Mouse (Mus musculus): ENCODE measurements around the gene Hoxa13. TPM values are rescaled to one million over a fixed set of nuclear protein-coding genes. Genes with fewer than 3 reads are reported as not detected.

Hoxa13 gene
- total RNA-seq, 1 experiment from 2014 or later, result not detected

DNA sequence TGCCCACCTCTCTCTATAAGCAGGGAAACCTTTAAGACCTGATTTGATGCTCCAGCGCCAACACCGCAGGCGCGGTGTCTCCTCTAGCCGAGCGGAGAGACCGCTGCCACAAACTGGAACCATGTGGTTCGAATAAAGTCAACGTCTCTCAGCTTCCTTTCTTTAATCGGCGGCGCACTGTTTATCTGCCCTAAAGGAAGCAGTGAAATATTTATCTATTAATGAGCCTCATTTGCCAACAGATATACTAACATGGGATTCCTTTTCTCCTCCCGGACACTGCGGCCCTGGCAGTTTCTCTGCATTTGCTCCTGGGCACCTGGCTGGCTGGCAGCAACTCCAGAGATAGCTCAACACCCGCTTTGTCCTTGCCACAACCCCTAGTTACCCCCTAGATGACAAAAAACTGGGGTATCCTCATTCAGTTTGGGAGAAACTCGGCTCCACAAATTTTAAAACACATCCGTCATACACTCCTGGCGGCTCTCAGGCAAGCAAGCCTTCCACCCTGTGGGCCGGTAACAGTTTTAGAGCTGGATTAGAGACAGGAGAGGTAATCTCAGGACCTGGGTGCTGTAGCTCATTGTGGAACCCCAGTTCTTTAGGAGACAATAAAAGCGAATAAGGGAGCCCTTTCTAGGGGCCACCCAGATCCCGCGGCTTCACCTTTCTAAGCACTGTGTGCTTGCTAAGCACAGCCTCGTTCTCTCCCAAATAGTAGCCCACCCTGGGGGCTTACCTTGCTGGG lies 42.6 kb downstream of the Hoxa13 start:
- no peak for ATAC-seq (ENCODE audit: extremely low read depth, insufficient number of reproducible peaks, low FRiP score, poor library complexity, severe bottlenecking)

DNA sequence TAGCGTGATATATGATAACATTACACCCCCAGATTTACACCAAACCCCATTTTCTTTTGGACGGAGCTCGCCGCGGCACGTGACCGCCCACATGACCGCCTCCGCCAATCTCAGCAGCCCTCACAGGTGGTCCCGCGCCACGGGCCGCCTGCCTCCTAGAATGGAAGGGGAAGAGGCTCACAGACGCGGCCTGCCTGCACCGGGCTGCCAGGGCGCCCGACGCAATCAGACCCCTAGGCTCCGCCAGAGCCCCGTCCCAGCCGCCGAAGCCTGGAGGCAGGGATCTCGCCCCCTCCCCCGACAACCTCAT lies 43.3 kb downstream of the Hoxa13 start:
- no peak for ATAC-seq (ENCODE audit: extremely low read depth, insufficient number of reproducible peaks, low FRiP score, poor library complexity, severe bottlenecking)

GRCm38 (mm10) chr6:52216691-52217458 lies 43.8 kb downstream of the Hoxa13 start:
- no peak for ATAC-seq (ENCODE audit: extremely low read depth, insufficient number of reproducible peaks, low FRiP score, poor library complexity, severe bottlenecking)

DNA sequence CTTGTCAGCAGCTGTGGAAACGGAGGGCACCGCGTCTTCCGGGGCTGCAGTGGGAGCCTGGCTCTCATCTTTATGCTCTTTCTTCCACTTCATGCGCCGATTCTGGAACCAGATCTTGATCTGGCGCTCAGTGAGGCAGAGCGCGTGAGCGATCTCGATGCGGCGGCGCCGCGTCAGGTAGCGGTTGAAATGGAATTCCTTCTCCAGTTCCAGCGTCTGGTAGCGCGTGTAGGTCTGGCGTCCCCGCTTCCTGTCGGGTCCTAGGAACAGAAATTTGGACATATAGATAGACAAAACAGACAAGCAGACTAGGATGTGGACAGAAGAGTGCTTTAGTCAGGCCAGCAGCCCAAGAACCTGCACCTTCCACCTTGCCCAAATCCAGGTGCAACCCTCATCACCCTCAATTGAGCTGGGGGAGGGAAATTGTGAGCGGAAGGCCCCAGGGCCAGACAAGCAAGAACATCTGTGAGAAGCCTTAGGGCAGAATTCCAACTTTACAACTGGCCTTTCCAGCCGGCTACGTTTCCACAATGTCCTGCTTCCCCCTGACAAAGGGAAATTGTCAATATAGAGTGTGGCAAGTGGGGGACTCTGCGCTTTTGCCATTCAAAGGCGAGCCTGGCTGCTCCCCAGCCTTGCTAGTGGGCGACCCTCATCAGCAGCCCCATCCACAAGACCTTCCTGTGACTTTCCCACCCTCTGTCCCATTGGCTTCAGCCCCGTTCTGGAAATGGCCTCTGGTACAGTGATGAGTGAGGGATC lies 44.7 kb downstream of the Hoxa13 start:
- ATAC-seq (ENCODE audit: extremely low read depth, insufficient number of reproducible peaks, low FRiP score, poor library complexity, severe bottlenecking), result no peak

DNA sequence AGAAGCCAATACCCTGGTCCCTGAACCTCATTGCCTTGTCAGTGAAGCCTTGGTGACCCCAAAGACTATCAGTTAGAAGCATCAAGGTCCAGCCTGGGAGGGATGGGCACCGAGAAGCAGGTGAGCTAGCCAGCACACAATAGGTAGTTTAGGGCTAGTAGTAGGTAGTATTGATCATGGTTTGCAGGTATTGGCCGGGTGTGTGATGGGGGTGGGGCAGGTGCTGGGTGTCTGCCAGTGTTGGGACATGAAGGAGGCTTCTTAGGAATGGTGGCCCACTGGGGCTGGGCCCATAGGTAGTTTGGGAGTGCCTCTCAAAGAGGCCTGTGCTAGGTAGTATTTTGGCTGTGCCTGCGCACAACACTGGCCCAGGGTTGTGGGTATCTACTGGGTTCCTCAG lies 45.6 kb downstream of the Hoxa13 start:
- ATAC-seq (ENCODE audit: extremely low read depth, insufficient number of reproducible peaks, low FRiP score, poor library complexity, severe bottlenecking), result no peak

DNA sequence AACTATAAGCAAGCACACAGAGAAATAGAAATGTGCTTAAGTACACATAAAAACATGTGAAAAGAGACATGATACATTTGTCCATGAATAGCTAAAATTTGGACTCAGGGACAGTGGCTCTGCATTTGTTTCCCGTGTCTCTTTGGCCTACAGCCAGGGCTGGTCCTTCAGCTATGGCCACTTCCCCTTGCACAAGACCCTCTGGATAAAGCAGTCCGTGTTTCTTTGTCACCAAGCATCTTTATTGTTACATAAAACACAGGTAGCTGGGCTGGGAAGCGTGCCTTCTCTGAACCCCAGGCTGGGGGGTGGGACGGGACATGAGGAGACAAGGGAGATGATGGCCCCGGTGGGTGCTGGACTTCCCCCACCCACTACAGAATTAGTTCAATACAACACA lies 46.4 kb downstream of the Hoxa13 start:
- no peak for ATAC-seq (ENCODE audit: extremely low read depth, insufficient number of reproducible peaks, low FRiP score, poor library complexity, severe bottlenecking)

- no peak for ATAC-seq (ENCODE audit: extremely low read depth, insufficient number of reproducible peaks, low FRiP score, poor library complexity, severe bottlenecking)
These were observed 47.3 kb downstream of the Hoxa13 start, which contains the start of the genes Hoxa3 and Gm28308 for GRCm38 (mm10) chr6:52213119-52213986. Hoxa3 (minus strand) TSS chr6:52213336. Gm28308 (minus strand) TSS chr6:52213339.

DNA sequence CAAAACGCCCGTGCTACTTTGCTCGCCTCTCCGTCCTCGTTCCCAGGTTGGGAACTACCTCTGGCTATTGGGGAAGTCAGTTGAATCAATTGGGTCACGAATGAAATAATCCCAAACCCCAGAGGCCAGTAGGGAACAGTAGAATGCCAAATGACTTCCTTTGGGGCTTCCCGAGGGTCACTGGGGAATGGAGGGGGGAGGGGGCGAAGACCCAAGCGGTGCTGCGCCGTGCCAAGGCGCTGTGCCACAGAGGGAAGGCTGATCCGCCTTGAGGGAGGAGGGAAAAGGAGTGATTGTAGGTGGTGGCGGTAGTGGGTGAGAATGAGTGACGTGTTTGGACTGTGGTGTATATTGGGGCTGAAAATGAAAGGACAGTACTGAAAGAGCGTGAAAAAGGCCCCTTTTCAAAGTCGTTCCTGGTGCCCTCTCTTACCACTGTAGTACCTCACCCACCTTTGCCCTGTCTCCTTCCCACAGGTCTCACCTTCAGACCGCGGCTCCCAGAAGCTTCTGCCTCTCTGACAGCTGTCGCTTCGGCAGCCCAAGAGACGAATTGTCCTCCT lies 48.0 kb downstream of the Hoxa13 start:
- ATAC-seq (ENCODE audit: extremely low read depth, insufficient number of reproducible peaks, low FRiP score, poor library complexity, severe bottlenecking), result no peak

DNA sequence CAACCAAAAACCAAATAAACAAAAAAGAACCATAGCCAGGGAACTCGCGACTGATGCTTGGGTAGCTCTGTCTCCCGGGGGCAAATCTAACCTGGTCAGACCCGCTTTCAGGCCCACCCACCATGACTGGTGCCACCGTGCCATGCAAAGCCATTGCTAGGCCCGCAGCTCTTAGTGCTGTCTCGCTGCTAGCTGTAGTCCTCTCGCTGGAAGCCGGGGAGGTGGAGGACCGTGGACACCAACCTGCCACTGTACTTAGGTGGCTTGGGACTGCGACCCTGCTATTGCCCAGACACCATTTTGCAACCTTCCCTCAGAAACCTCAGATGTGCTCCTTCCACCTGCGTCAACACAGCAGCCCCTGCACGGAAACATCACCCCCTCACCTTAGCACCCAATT lies 48.7 kb downstream of the Hoxa13 start:
- ATAC-seq (ENCODE audit: extremely low read depth, insufficient number of reproducible peaks, low FRiP score, poor library complexity, severe bottlenecking), result no peak

GRCm38 (mm10) chr6:52211170-52211935 lies 49.3 kb downstream of the Hoxa13 start:
- peak; percentile 59 for ATAC-seq (ENCODE audit: extremely low read depth, insufficient number of reproducible peaks, low FRiP score, poor library complexity, severe bottlenecking)

- no peak for ATAC-seq (ENCODE audit: extremely low read depth, insufficient number of reproducible peaks, low FRiP score, poor library complexity, severe bottlenecking)
These were observed 51.0 kb downstream of the Hoxa13 start for GRCm38 (mm10) chr6:52209685-52210046.

GRCm38 (mm10) chr6:52208868-52209684 lies 51.6 kb downstream of the Hoxa13 start:
- no peak for ATAC-seq (ENCODE audit: extremely low read depth, insufficient number of reproducible peaks, low FRiP score, poor library complexity, severe bottlenecking)

DNA sequence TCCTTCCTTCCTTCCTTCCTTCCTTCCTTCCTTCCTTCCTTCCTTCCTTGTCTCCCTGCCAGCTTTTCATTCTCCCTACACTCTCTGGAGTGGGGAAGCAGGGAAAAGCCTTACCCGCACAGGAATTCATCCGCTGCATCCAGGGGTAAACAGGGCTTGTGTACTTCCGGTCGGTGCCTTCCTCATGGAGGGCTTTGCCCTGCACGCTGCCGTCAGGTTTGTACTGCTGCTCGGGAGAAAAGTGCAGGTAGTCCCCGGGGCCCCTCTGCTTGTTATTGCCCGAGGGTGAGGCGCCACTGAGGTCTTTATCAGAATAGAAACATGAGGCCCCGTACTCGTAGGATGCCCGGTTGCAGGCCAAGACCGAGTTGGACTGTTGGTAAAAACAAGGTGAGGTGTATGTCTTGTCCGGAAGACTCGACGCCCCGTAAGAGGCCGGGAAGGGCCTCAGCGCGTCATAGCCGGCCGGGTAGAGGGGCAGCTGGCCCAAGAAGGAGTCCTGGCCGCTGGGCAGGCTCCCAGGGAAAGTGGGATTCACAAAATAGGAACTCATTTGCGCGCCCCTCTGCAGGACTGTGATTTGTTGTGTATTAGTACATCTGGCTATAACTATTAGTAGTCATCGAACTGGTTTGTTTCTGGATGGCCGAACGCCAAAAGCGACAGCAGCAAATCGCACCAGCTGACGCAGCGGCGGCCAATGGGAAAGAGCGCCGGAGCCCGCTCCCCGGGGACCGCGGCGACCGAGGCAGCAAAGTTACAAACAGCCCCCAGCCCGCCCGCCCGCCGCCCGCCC lies 52.4 kb downstream of the Hoxa13 start, which contains the start of gene Hoxa6:
TSS of gene Hoxa6 (minus strand) at position 651 of the 796 bp plus-strand sequence.
- no peak for ATAC-seq (ENCODE audit: extremely low read depth, insufficient number of reproducible peaks, low FRiP score, poor library complexity, severe bottlenecking)

Measured in neutrophil, adult 5-6 weeks (primary cell).